Mouse (Mus musculus) spleen, postnatal 10 days (tissue): ENCODE results near the gene Tmem233.

Source experiments
- DNase-seq, 2 experiments: peaks; one replicate each; pipeline ENCODE4 v3.0.0; 2021 to 2022; ENCODE audit warnings: low spot score in 2 of 2

Gene Tmem233

DNA sequence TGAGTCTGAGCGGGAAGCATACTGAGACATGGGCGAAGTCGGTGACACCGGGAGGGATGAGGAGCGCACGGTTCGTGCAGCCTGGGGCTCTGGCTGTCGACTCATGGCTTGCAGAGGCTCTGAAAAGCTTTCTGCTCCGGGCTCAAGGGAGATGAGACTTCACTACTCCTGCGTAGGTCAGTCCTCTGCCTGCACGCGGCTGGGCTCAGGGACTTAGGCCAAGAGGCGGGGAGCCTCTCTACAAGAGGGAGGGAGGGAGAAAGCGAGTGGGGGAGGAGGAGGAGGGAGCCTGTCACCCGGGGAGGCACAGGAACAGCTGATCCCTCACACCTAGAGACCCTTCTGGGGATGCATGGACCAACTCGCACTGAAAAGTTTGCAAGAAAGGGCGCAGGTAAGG is at the start of gene Tmem233:
TSS of gene Tmem233 (minus strand) at position 164 of the 400 bp plus-strand sequence.
- DNase-seq, result no peak

DNA sequence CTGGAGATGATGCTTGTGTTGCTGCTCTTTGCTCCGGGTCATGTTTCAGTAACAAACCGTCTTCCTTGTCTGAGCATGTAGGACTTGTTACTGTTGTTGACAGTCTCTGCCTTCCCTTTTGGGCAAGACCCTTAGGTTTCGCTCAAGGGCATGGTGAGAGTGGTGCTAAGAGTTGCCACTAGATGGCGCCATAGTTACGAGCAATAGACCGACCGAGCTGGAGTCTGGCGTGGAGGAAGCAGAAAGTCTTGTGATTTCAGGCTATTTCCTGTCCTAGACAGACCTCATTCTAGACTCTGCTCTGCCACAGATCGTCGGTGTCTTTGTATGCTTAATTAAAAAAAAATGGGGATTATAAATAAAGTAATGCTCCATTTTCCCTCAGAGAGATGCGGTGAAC is 40.3 kb upstream of the Tmem233 start:
- peak; percentile 23 to 68 for DNase-seq

DNA sequence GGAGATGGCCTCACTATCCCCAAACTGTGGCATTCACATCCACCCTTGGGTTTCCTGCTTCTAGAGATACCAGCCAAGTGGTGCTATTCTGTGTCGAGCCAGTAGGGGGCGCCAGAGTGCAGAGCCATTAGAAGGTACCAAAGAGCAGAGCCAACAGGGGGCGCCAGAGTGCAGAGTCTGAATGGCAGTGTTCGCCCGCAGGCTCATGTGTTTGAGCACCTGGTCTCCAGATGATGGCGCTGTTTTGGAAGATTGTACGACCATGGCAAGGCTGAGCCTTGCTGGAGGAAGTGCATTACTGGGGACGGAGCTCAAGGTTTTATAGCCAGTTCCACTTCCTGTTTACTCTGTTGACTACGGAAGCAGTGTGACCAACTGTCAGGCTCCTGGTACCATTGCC is 33.5 kb upstream of the Tmem233 start:
- peak; percentile 35 to 66 for DNase-seq

DNA sequence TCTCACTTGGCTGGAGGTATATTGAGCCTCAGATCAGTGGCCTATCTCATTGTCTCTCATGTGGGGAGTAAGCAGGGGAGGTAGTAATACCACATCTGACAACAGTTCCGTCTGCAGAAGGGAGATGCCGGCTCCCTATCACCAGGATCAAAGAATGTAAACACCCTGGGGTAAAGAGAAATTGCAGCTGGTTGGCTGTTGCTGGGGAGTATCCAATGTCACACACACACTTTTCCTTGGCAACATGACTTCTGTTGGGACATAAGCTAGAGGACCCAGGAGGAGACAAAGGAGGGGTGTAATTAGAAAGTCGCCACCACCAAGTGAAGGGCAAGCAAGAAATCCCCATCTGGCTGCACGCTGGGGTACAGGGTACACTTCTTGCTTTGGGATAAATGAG is 33.1 kb upstream of the Tmem233 start:
- no peak for DNase-seq

DNA sequence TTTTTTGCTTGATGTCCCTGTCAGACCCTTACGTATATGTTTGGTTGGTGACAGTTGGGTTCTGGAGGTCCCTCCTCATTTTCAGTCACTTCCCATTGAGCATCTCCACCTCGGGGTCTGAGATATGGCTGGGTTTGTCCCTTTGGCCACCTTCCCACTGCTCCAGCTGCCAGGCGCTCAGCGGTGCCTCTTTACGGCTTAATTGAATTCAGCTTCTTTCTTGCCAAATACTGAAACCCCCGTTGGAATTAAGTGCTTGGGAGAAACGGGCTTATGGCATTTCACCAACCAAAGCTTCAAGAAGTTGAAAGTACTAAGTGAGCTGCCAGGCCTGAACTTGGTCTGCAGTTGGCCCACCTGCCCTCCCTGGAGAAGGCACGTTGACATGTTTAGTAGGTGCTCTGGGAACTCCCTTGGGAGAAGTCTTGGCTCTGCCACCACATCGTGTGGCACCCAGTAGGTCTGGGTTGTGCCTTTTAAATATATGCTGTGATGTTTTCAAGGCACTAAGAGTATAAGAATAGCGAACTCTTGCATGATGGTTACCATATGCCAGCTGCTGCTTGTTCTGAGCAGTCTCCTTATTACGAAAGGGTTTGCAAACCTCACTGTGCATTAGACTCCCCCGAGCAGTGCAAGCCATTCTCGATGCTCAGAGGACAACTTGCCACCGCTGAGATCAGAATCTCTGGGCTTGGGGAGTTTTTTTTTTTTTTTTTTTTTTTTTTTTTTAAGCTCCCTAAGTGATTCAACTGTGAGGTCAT is 32.2 kb upstream of the Tmem233 start:
- DNase-seq, result no peak

DNA sequence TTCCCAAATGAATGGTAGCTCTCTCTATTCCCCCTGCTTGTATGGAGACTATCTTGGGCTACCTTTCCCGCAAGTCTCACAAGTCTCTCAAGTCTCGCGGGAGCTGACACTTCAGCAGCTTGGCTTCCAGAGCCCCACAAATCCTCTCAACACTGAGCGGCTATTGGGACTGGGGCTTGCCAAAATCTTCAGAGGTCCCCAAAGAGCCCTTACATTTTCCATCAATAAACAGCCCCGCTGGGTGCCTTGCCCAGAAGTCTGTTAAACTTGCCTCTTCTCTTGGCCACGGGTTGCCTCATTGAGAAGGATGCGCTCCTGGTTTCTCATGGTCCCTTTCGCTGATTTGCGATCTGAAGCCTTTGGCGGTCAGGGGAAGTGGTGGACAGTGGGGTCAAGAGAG is 25.6 kb upstream of the Tmem233 start:
- no peak for DNase-seq

DNA sequence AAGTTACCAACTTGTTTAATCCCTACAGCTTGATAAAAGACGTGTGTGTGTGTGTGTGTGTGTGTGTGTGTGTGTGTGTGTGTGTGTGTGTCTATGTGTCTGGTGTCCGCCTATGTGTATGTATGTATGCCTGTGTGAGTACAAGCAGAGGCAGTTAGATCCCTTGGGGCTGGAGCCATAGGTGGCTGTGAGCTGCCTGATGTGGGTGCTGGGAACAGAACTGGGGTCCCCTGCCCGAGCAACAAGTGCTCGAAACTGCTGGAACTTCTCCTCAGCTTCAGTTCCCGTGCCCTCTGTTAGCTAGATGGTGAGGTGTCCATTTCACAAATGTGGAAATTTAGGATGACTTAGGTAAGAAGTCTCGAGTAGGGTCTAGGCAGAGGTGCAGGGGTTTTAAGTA is 1.2 kb upstream of the Tmem233 start:
- no peak for DNase-seq

DNA sequence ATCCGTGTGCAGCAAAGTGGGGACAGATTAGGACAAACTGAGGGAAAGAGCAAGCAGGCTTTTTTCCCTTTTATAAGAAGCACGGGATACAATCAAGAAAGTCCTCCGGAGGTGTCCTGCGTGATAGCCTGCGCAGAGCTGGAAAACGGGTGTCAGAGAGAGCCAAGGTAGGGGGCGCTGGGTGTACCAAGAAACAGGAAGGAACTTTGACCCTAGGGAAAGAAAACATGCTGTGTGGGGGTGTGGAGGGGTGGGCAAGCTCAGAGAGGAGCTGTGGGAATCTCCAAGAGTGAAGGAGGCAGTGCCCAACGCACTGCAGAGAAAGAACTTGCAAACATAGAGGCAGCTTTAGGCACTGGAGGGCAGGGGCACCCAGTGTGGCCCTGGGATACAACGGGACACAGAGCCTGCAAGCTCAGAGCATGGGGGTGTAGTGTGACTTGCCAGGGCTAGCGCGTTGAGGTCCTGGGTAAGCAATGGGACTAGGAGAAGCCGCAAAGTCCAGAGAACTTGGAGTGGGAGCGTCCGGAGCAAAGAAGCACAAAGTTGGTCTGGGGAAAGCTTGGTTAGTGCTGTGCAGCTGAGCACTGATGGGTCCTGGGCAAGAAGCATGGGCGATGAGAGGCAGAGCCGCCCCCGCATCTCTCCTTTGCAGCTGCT is 673 bp downstream of the Tmem233 start:
- DNase-seq, result no peak

DNA sequence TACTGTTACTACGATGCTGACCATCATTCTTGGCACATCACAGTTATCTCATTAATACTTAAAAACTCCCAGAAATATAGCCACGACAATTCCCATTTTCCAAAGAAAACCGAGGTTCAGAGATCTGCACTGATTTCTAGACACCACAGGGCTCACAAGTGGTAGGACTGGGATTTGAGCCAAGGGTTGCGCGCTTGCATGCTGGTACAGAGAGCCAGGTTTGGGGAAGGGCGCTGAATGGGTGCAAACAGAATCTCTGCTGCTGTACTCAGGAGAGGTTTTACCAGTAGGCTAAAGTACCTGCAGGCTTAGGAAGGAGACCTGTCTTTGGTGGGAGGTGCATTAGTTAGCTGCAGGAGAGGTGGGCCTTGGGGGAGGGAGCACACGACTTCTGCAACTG is 1.4 kb downstream of the Tmem233 start:
- no peak for DNase-seq

DNA sequence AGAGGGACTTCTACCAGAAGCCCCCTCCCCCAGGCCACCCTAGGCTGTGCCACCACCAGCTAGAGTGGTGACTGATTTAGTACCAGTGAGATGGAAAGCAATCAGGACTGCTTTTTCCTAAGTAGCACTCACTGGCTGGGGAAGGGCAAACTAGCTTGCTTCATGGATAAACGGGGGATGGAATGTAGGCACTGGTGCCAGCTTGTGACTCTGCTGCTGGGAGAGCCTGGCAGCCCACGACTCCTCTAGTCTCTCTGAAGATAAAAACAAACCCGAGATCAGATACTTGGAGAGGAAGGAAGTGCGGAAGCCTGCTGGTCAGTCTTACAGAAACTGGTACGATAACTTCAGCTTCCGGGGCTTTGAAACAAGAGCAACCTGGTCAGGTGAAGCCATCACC is 2.3 kb downstream of the Tmem233 start:
- DNase-seq, result no peak

DNA sequence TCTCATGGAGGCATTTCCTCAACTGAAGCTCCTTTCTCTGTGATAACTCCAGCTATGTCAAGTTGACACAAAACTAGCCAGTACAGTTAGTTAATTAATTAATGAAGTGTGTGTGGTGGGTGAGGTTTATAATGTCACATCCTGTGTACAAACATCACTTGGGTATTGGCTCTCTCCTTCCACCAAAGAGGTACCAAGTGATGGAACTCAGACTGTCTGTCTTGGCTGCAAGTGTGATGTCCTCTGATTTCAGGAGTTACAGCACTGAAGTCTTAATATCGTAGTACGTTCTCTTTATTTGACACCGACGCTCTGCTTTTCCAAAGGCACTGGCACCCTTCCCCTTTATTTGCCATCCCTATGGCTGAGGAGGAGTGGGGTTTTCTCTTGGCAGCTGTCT is 13.4 kb downstream of the Tmem233 start:
- DNase-seq, result no peak

DNA sequence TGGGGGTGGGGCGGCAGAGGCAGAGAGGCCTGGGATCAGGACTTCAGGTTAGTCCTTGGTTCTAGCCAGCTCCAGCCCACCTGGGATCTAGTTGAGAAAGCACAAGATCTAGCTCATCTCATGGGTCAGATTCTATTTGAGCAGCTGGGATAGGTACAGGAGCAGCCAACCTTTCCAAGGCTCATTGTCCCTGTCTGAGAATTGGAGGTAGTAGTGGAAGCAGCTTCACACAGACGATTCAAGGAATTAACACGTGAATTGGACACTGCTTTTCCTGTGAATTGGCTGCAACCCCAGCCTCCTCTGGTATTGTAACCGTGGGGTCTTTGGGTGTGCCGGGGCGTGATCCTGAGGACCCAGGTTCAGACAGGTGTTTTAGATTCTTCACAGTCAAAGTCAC is 30.2 kb downstream of the Tmem233 start:
- no peak for DNase-seq

DNA sequence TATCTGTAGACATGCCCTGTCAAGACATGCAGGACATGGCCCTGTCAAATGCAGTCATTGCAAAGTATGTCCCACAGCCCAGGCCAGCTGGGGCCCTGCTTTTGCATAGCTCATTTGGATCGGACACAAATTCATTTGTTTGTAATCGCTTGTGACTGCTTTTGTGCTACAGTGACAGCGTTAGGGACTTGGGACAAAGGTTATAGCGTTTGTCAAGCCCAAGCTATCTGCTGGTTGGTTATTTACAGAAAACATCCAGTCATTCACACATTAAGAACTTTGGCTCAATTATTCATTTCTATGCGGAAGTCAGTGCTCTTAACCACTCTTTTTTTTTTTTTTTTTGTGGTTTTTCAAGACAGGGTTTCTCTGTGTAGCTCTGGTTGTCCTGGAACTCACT is 30.9 kb downstream of the Tmem233 start:
- no peak for DNase-seq

DNA sequence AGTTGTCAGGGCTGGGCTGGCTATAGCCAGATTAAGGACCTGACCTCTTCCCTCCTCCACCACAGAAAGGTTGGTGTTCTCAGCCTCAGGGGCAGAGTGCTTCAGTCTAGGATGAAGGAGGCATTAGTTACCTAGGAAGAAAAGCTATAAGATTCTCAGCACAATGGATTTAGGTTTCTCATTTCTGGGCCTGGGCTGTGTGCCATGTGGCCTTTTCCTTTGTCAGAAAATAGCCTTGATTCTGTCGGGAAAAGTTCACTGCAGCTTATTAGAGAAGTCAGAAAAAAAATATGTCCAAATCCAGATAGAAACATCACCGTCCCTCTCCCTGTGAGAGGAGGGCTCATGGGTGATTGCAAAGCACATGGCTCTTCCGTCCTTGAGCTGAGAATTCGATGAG is 33.2 kb downstream of the Tmem233 start:
- no peak for DNase-seq

DNA sequence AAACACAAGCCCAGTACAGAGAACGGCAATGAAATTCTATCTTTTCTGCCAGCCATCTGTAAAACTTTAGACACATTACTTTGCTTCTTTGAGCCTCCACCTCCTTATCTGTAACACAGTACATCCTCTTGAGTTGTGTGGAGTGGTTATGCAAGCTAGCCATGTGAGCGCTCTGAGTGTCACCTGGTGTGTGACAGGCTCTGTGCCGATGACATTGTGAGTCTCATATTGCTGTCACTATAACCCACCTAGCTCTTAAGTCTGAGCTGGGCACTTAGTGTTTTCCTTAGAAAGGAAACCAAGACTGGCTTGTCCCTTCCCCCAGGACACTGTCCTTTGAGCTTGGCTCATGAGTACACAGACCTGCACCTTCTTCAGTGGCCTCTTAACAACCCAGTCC is 34.7 kb downstream of the Tmem233 start:
- no peak for DNase-seq

DNA sequence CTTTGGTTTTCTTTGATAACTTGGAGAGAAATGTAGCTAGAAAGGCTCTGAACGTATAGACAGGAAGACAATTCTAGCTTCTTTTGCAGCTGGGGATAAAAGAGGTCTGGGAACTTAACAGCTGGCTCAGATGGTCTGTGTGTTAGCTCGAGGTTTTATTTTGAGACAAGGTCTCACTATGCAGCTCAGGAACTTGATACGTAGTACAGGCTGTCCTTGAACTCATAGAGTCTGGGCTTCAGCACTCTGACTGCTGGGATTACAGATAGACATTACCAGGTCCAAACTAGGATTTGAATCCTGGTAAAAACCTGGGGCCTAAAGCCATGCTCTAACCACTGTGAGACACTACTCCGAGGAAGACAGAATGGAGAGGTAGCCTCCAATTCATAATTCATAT is 36.8 kb downstream of the Tmem233 start:
- DNase-seq, result no peak

DNA sequence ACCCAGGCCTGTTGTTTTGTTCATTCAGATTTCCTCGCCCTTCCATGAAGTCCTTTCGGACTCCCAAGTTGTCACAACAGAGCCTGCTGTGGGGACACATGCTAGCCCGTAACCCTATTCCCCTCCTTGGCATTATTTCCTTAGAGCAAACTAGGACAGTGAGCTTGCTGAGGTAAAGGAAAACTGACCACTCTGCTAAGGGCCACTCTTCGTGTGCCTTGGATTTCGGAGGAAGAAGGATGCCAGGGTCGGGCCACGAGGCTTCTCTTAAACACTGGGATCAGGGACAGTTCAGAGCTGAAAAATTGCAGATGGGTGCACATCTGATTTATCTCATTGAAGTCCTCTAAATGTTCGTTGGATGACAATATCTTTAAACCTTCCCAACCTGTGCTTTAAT is 37.5 kb downstream of the Tmem233 start:
- DNase-seq, result no peak

DNA sequence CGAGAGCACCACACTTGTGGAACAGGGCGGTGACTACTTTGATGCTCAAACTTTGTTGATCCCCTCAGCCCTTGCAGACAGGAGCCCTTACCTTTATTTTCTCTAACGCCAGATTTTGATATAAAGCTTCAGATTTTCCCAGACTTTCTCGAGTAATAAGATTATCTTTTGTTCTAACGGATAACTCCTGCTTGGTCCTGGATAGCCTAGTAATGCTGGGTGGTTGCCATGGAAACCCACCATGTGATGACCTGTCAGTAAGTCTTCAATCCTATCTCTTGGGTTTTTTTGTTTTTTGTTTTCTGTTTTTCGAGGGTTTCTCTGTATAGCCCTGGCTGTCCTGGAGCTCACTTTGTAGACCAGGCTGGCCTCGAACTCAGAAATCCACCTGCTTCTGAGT is 40.8 kb downstream of the Tmem233 start:
- DNase-seq, result no peak

DNA sequence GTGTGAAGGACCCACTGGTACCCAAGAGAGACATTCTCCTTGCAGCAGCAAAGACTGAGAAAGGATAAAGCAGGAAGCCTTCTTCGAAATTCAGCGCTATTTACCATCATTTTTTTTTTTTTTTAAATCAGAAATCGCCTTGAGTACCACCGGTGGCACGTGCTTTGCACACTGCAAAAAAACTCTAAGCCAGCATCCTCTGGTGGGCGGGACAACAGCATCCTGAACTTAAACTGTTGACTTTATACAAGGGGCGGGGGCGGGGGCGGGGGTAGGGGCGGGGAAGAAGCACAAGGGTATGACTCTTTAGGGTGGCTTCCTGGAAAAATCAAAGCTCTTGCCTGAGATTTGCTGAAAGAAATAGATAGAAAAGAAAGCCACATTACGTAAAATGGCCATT is 43.3 kb downstream of the Tmem233 start:
- DNase-seq, result no peak

DNA sequence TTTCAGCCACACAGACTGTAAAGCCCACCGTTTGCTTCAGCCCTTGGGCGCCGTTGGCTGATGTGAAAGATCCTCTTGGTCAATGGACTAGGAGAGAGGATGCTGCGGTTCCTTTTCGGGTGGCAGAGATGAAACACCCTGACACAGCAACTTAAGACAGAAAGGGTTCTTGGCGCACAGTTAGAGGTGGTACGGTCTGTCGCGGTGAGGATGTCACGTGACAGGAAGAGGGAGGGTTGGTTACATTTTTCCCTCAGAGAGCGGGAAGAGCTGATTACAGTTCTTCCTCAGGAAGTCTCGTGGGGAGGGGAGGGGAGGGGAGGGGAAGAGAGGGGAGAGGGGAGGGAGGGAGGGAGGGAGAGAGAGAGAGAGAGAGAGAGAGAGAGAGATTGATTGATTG is 45.3 kb downstream of the Tmem233 start:
- DNase-seq, result no peak

DNA sequence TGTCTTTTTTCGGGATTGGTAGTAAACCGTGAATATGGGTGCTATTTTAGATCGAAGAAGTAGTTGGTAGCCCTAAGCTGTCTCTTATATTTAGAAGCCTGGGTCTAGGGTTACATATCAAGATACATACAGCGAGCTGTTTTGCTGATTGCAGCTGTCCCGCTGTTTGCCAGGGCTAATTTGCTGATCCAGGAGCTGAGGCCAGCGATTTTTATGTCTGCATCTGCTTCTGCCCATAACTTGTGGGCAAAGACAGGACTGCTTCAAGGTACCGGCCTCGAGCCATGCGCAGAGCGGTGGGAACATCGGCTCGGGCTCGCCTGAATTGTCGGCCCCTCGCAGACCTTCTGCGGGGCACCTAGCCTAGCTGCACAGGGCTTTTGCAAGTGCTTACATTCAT is 46.6 kb downstream of the Tmem233 start:
- no peak for DNase-seq

DNA sequence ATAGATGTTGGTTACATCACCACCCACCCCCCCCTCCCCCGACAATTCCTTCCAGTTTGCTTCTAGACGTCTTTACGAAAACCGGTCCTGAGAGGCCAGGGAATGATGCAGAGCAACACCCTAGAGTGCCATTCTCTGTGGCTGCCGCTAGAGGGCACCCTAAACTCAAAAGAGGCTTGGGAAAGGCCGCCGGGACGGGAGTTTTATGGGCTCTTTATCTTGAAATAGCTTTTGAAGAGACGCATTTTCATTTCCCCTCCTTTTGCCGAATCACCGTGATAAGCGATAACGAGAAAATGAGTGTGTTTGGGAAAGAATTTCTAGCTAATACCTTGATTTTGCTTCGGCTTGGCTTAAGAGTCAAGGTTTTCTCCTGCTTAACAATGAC is 51.9 kb downstream of the Tmem233 start:
- peak; percentile 79 to 86 for DNase-seq

DNA sequence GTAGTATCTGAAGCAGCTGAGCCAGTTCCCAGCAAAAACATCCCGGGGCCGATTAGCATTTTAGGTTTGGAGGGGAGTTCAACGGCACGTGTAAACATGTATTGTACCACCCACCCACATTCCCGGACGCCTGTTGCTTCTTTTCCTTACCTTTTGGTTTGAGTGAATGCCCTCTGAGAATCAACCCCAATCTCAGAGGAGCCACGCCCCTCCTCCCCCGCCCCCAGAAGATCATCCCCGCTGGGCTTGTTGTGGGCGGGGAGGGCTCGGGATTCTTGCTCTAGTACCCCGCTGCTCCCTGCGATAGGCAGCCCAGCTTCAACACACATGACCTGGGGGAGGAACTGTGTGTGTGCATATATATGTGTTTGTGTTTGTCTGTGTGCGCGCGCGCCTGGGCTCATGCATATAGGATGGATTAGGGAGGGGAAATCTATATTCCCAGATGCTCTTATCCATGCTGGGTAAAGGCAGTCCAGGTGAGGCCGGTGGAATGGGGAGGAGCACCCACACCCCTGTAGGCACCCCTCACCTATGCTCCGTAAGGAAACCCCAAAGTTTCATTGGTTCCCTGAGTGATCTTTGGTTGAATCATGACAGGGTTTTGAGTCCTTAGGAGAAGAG is 52.4 kb downstream of the Tmem233 start:
- peak in 1 of 2 experiments; percentile 18 for DNase-seq
